Mouse (Mus musculus) liver, embryonic 14.5 days (tissue): ENCODE measurements at regions not wholly inside any gene's neighbourhood (a gene's known extent, or its start where the extent isn't known, plus 50 kb on each side); places are given as distances from the start of the nearest gene placed in this dataset.

Experiments used
- CTCF ChIP-seq: IDR thresholded peaks from 2 replicates; pipeline ENCODE4 v1.5.1; 2016; ENCODE audit warnings: antibody characterized with exemption, low read depth, control low read depth
- EP300 ChIP-seq: IDR thresholded peaks from 2 replicates; pipeline ENCODE4 v1.6.1; 2016; ENCODE audit warnings: antibody characterized with exemption, low read depth

DNA sequence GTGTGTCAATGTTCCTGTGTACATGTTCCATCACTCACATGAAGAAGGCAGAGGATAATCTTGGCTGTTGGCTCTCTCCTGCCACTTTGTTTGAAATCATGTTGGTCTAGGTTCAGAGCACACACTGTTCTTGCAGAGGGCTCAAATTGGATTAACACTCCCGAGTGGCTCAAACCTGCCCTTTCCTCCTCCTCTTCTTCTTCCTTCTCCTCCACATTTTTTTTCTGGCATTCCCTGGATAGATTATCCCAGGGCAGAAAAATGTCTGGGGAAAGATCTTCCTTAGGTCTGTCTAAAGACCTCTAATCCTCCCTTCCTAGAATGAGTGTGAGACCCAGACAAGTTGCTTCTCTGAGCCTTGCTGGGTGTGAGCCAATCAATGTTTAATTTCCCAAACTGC is 594.4 kb upstream of the 3110018I06Rik start:
- TF ChIP-seq EP300 (no peak), CTCF (no peak)
